Mouse (Mus musculus): ENCODE results near the gene Zfpm1. TPM values are rescaled to one million over a fixed set of nuclear protein-coding genes. Genes with fewer than 3 reads are reported as not detected.

Gene Zfpm1
- polyA plus RNA-seq (2017; shearing (Covaris generic)) = 1 to 10 TPM; 1.7 to 2.2 TPM

GRCm38 (mm10) chr8:122282035-122282358, at the start of gene Zfpm1:
Zfpm1 (plus strand) TSS chr8:122282141.
- ATAC-seq = no peak

DNA sequence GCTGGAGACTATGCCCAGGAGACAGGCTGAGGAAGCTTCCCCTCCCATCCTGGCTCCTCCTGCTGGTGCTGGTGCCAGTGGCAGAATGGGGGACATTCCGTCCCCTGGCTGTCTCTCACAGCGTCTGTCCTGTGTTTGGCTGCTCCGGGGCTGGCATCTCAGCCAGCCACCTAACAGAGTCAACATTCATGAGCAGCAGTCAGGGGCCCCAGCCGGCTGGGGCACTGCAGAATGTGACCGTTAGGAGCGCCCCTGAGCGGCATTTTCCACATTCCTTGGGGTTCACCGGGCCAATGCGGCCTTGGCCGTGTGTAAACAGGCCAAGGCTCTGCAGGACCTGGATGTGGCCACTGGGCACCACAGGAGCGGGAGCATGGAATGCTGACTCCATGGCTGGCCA, 47.9 kb upstream of the Zfpm1 start:
- no peak for ATAC-seq

GRCm38 (mm10) chr8:122236521-122236920, 45.4 kb upstream of the Zfpm1 start:
- ATAC-seq = no peak

- ATAC-seq = no peak
Observed at GRCm38 (mm10) chr8:122238225-122238624, 43.7 kb upstream of the Zfpm1 start.

DNA sequence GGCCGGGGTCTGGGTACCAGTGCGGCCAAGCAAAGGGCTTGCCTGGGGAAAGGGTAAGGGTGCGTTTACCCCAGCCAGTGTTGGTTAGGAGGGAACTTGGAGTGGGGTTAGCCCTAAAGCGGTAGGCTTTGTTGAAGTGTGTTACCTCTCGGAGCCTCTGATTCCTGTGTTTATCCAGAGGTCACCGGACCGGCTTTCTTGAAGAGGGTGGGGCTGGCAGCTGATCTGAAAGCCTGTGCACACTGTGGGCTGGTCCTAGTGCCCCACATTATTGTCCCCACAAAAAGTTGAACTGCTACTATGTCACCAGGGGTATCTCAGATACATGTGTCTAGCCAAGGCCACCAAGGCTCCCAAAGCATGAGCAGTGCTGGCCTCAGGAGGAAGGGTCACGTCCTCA, 43.2 kb upstream of the Zfpm1 start:
- ATAC-seq = no peak

DNA sequence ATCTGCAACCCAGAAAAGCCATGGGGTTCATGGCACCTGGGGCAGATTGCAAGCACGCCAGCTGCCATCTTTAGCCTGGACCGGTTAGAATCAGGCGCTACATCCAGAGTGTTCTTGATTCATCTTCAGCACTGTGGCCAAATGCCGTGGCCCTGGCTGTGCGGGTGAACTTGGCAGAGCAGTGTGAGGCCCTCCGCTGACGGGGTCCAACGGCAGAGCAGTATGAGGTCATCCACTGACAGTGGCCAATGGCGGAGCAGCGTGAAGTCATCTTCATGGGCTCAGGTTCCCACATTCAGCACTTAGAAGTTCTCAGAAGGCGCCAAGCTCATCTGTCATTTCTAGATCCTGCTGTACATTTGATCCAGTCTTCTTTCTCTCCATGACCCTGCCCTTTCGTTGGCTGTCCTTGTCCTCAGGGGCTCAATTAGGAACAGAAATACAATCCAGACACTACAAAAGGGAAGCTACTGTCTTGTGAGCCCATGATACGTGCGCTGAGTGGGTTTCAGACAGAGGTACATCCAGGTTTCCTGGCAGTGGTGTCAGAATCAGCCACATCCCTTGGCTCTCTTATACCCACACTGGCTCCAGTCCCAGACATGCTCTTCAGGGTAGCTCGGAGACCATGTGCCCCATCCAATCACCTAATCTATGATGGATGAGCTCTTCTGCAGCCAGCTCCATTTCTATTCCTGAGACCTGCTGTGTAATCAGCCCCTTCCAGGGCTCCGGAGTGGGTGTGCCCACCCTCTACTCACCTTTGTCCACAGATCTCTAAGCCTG, 41.5 kb upstream of the Zfpm1 start:
- no peak for ATAC-seq

GRCm38 (mm10) chr8:122243310-122243709, 38.6 kb upstream of the Zfpm1 start:
- no peak for ATAC-seq

- no peak for ATAC-seq
Observed at GRCm38 (mm10) chr8:122245161-122245560, 36.8 kb upstream of the Zfpm1 start.

- no peak for ATAC-seq
Observed at GRCm38 (mm10) chr8:122246257-122247211, 35.4 kb upstream of the Zfpm1 start.

GRCm38 (mm10) chr8:122251739-122252138, 30.2 kb upstream of the Zfpm1 start:
- ATAC-seq = no peak

- ATAC-seq = no peak
Observed at GRCm38 (mm10) chr8:122252366-122252765, 29.6 kb upstream of the Zfpm1 start.

- ATAC-seq = no peak
Observed at GRCm38 (mm10) chr8:122259351-122259750, 22.6 kb upstream of the Zfpm1 start.

DNA sequence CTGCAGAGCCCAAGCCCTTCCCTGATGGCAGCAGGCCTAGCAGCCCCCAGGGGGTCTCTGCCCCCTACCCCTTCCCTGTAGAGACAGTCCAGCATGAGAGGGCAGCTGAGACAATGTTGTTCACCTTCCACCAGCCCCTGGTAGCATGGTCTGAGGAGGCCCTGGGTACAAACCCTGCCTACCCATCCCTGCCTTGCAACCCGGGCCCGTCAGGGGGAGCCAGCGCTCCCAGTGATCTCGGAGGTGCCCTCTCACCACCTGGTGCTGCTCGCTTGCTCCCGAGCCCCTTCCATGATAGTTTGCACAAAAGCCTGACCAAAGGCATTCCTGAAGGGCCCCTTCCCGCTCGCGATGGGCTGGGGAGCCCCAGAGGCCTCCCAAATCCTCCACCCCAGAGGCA, 21.2 kb upstream of the Zfpm1 start:
- no peak for ATAC-seq

GRCm38 (mm10) chr8:122262835-122263234, 19.1 kb upstream of the Zfpm1 start:
- no peak for ATAC-seq

DNA sequence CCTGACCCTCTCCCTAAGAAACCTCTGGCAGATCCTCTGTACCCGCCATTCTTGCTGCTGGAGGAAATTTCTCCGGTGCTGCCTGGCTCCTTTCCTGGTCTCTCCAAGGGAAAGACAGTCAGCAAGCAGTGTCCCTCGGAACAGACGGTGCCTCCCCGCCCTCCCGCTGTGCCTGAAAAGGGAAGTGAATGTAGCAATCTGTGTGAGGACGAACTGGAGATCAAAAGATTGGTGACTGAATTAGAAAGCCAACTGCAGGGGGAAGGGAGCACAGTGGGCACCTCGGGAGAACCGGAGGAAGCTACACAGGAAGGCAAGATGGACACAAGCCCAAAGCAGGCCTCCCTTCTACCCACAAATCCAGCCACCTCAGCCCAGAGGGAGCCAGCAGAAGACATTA, 17.7 kb upstream of the Zfpm1 start:
- ATAC-seq = no peak

- ATAC-seq = no peak
Observed at GRCm38 (mm10) chr8:122265522-122265921, 16.4 kb upstream of the Zfpm1 start.

- no peak for ATAC-seq
Observed at GRCm38 (mm10) chr8:122266867-122267266, 15.1 kb upstream of the Zfpm1 start.

DNA sequence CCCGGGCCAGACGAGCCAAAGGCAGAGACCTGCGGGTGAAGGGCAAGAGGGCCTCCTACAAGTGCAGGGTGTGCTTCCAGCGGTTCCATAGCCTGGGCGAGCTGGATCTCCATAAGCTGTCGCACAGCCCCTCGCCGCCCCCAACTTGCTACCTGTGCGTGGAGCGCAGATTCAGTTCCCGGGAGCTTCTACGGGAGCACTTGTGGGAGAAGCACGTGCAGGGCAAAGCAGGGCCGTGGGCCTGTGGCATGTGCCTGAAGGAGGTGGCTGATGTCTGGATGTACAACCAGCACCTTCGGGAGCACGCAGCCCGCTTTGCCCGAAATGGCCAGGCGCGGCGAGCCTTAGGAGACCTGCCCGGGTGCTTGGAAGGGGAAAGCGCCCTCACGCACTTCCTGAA, 13.1 kb upstream of the Zfpm1 start:
- ATAC-seq = no peak

DNA sequence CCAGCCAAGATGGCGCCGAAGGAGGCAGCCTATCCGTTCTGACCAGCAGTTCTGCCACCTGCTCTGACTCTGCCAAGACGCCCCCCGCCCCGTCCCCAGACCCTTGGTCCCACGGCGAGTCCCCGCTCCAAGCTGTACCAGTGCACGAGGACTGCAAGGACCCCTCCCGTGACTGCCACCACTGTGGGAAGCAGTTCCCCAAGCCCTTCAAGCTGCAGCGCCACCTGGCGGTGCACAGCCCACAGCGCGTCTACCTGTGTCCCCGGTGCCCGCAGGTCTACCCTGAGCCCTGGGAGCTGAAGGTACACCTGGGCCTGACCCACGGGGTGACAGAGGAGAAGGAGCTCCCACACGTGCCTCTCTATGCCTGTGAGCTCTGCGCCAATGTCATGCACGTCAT, 12.5 kb upstream of the Zfpm1 start:
- peak; percentile 71 for ATAC-seq

DNA sequence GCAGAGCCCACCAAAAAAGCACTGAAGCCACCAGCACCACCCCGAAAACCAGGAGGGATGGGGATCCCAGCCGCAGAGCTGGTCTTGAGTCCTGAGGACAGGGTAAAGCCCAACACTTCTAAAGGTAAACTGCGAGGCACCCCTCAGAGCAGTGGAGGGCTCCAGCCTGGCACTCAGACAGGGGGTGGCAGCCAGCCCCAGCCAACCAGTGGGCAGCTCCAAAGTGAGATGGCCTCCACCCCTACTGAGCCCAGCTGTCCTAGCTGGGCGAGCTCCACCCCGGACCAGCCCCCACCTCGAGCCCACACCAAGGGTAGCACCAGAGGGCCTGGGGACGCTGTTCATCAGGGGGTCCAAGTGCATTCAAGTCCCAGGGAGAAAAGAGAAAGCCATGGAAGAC, 11.4 kb upstream of the Zfpm1 start:
- no peak for ATAC-seq

DNA sequence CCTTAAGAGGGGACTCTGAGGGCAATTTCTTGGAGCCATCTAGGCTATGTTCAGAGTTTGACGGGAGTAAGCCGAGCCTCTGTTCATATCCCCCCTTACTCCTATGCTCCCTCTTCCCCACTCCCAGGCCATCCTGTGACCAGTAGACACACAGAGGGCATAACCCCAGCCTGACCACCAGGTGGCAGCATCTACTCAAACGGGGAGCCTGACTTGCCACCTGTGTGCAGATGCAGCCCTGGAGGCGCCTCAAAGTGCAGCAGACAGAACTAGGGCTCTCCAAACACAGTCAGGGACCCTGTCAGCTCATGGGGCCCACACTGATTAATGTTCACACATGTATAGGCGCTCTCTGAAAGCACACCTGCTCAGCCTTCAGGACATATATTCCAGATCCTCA, 8.8 kb upstream of the Zfpm1 start:
- ATAC-seq = peak; percentile 81

DNA sequence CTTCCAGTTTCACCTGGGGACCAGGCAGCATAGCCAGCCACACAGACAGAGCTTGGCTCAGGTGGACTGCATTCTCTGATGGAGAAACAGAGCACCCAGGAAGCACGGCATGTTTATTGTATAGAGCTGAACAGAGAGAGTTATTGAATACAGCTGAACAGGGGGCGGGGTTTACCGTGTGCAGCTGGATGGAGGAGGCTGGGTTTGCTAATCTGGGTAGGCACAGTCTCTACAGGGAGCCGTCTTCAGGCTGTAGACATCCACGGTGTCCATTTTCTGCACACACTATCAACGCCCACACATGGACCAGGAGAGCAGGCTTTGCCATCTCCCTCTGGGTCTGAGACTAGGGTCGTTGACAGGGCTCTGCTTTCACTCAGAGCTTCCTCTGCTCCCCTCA, 8.1 kb upstream of the Zfpm1 start:
- no peak for ATAC-seq

DNA sequence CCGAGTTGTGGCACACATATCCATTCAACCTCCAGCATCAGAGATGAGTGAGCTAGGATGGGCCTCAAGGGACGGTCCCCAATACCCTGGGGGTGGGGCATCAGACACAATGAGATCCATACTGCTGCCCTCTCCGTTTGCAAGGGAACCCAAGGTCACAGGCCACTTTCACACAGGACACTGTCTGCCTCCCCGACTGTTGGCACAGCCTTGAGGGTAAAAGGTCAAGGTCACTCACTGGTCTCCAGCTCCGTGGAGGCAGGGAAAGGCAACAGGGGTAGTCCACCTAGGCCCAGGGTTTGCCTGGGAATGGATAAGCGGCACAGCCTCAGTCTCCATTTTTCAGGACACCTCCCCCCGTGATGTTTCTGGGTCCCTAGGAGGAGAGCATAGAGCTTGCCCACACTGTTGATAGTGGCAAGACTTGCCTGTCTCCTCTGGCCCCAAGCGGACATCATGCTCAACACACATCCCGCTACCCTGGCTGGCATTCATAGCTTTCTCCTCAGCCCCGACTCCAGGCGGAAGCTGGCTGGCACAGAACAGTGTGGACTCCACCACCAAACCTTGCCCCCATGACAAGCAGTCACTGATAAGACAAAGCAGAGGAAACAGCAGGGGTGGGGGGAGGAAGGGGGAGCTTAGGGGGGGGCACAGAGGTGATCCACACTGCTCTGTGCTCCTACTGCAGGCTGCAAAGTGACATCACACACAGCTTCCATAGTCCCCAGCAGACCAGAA, 7.1 kb upstream of the Zfpm1 start:
- no peak for ATAC-seq

Measured in activated CD4-positive, CD25-positive, alpha-beta regulatory T cell, adult 4 months (primary cell).